Mouse (Mus musculus): ENCODE data around the gene Rara.

DNA sequence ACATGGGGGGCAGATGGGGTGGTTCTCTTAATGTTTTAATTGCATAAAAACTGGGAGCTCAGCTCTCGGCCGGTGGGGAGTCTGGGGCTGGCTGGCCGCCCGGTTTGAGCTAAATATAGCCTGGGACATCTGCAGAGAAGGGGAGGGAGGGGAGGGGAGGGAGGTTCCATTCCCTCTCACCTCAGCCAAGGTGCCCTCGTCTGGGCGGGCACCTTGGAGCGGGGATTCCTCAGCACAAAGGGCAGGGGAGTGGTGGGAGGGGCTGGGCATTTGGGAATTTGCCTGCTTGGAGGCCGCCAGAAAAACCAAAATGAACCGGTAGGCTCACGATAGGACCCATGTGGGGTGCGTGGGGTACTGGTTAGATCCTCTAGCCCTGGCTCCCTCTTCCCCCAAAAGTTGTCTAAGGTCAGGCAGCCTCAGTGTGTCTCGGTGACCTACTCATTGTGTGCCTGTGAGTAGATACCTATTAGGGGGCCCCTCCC is 13.8 kb downstream of the Rara start:
- peak in 1 of 2 experiments; percentile 13; a peak in 1 of 4 replicates for TF ChIP-seq POLR2A (IDR thresholded peaks at IDR 0.05; ENCODE audit: control insufficient read depth in 1 of 2, insufficient read depth in 1 of 2, low read depth in 1 of 2, low read length in 2 of 2, poor library complexity in 1 of 2)
- TF ChIP-seq CTCF (IDR thresholded peaks at IDR 0.05 in 2 of 3, conservative IDR thresholded peaks at IDR 0.05 in 1 of 3; ENCODE audit: control insufficient read depth in 1 of 3, insufficient read depth in 1 of 3, low read depth in 2 of 3, low read length in 3 of 3, poor library complexity in 1 of 3, severe bottlenecking in 1 of 3) = no peak
- no peak for TF ChIP-seq USF1 (IDR thresholded peaks at IDR 0.05; ENCODE audit: low read depth, low read length)
- TF ChIP-seq MAX (IDR thresholded peaks at IDR 0.05; ENCODE audit: low read length) = no peak
- TF ChIP-seq ZKSCAN1 (IDR thresholded peaks at IDR 0.05; ENCODE audit: low read depth, low read length) = no peak
- TF ChIP-seq RAD21 (IDR thresholded peaks at IDR 0.05; ENCODE audit: low read depth, low read length) = no peak
- no peak for TF ChIP-seq JUND (IDR thresholded peaks at IDR 0.05; ENCODE audit: low read depth, low read length)
- TF ChIP-seq TAL1 (IDR thresholded peaks at IDR 0.05; ENCODE audit: low read length) = no peak
- no peak for TF ChIP-seq TBP (IDR thresholded peaks at IDR 0.05; ENCODE audit: low read depth, low read length)
- TF ChIP-seq CHD1 (IDR thresholded peaks at IDR 0.05; ENCODE audit: low read depth, low read length) = no peak
- no peak for TF ChIP-seq TCF12 (IDR thresholded peaks at IDR 0.05; ENCODE audit: low read depth, low read length)
